Mouse (Mus musculus) hindbrain, postnatal 0 days (tissue): ENCODE results near the gene Sncg. TPM values are rescaled to one million over a fixed set of nuclear protein-coding genes. Genes with fewer than 3 reads are reported as not detected.
"Not testable (repeated sequence)": the region's sequence is repeated elsewhere in the genome, so short reads cannot be mapped to it uniquely, and the experiment has no call there.

ENCODE experiments used
- ATAC-seq: fragments of 200-750 bp; cut with Nextera tagmentation; 2 replicates; pipeline ENCODE4 v1.8.0; 2017; ENCODE audit warnings: mild to moderate bottlenecking, moderate TSS enrichment, moderate library complexity
- DNase-seq: peaks from one replicate; pipeline ENCODE4 v3.0.0-alpha.2; 2015; ENCODE audit warnings: low spot score
- H3K27ac ChIP-seq: fragments of 300-500 bp; sonication (generic); 2 replicates; pipeline ENCODE4 v1.5.1; 2014; ENCODE audit warnings: mild to moderate bottlenecking
- H3K27me3 ChIP-seq: fragments of 300-500 bp; sonication (generic); 2 replicates; pipeline ENCODE4 v1.6.1; 2014; ENCODE audit warnings: low read length, mixed read lengths; ENCODE audit not compliant: insufficient read depth
- H3K36me3 ChIP-seq: fragments of 300-500 bp; sonication (generic); 2 replicates; pipeline ENCODE4 v1.6.1; 2014; ENCODE audit warnings: low read length, mixed read lengths; ENCODE audit not compliant: insufficient read depth
- H3K4me1 ChIP-seq: fragments of 300-500 bp; sonication (generic); 2 replicates; pipeline ENCODE4 v1.6.1; 2014; ENCODE audit warnings: antibody characterized with exemption, low read length, mixed read lengths; ENCODE audit not compliant: insufficient read depth
- H3K4me2 ChIP-seq: fragments of 300-500 bp; sonication (generic); 2 replicates; pipeline ENCODE4 v1.6.1; 2014; ENCODE audit warnings: low read depth, mild to moderate bottlenecking, low read length, moderate library complexity, mixed read lengths
- H3K4me3 ChIP-seq: fragments of 300-500 bp; sonication (generic); 2 replicates; pipeline ENCODE4 v1.5.1; 2014; ENCODE audit warnings: low read length
- H3K9ac ChIP-seq: fragments of 300-500 bp; sonication (generic); replicated peaks from 2 replicates; pipeline ENCODE4 v1.6.1; 2014; ENCODE audit warnings: mild to moderate bottlenecking, low read length, moderate library complexity, mixed read lengths
- H3K9me3 ChIP-seq: fragments of 300-500 bp; sonication (generic); 2 replicates; pipeline ENCODE4 v1.6.1; 2016; ENCODE audit warnings: low read length, mixed read lengths
- CTCF ChIP-seq: IDR thresholded peaks from 2 replicates; pipeline ENCODE4 v1.5.1; 2016; ENCODE audit warnings: antibody characterized with exemption, control low read depth, low read depth
- WGBS: fragments of 180-500 bp; shearing (Covaris S2); extraction: QIAGEN DNeasy Blood & Tissue Kit; methylation state at CpG from one replicate; pipeline ENCODE4 v1.1.7; 2014; 5-methylcytosine and 5-hydroxymethylcytosine counted together
- polyA plus RNA-seq: library from polyadenylated mRNA; unstranded; fragments of >200 nt; fragmentation: Nextera tagmentation; extraction: Ambion mirVana; gene quantifications from 2 replicates; pipeline ENCODE4 v1.2.1, GENCODE M21; 2015
- total RNA-seq: library from RNA; depleted of rRNA; stranded (reverse); fragments of >200 nt; gene quantifications from 2 replicates; pipeline ENCODE4 v1.2.3, GENCODE M21; 2014; rRNA removed

The Sncg gene
- total RNA-seq (49.5 and 65.3 TPM in 2 replicates), polyA plus RNA-seq (164 and 165 TPM in 2 replicates)

DNA sequence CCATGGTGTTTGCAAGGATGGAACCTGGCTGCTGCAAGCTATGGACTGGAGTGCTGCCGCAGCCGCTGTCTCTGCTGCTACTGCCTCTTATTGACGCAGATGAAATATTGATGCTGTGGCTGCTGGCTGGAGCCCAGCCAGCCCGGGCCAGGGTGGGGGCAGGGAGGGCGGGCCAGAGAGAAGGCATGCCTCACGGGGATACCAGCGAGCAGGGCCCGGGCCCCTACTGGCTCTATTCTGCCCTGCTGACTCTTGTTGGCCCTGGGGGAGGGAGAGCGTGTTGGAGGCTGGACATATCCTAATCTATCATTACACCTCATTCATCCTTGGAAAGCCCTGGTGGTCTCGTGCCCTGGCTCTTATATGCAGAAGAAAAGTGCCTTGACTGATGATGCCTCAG is at the start of gene Sncg:
TSS of gene Sncg (minus strand) at position 213 of the 400 bp plus-strand sequence.
- Histone ChIP-seq H3K27me3 (no peaks in the 10 kb centered on the region), H3K36me3 (no peaks in the 10 kb centered on the region), H3K4me1 (no peaks in the 10 kb centered on the region; the same call in 1 of the 2 replicates), H3K27ac (no peak within 1 kb of the TSS), H3K9me3 (no peaks in the 10 kb centered on the region), H3K9ac (no peak within 1 kb of the TSS), H3K4me2 (no peak within 1 kb of the TSS), H3K4me3 (no peak within 1 kb of the TSS)
- ATAC-seq (peak; percentile 33; the same call in 1 of the 2 replicates), DNase-seq (peak; percentile 48)
- no peak for TF ChIP-seq CTCF
- 21% methylated on average over 10 of the region's 10 CpGs for WGBS

GRCm38 (mm10) chr14:34421078-34421477 is 46.5 kb upstream of the Sncg start:
- Histone ChIP-seq H3K4me3 (no peak overlapping the region), H3K4me1 (no peaks in the 10 kb centered on the region), H3K27ac (no peak overlapping the region), H3K36me3 (peaks cover 16% of the 10 kb centered on the region; the same call in 1 of the 2 replicates), H3K27me3 (no peaks in the 10 kb centered on the region), H3K9me3 (no peaks in the 10 kb centered on the region), H3K4me2 (no peak overlapping the region), H3K9ac (no peak overlapping the region)
- no peak for TF ChIP-seq CTCF
- ATAC-seq (no peak), DNase-seq (no peak)
- 95% methylated on average over 1 of the region's 1 CpGs for WGBS

DNA sequence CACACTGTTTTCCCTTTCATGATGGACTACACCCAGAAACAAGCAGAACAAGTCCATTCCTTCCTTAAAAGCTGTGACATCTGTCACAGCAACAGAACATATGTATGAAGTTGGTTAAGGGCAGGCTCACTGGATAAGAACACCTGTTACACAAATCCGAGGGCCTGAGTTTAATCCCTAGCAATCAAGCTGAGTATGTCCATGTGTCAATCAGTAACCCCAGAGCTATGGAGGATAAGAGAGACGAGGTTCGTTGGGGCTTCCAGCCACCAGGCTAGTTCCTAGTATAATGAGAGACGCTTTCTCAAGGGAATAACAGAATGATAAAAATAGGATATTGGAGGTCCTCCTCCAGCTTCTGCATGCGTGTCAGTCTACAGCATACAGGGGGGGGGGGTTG is 42.9 kb upstream of the Sncg start:
- no peak overlapping the region for H3K4me2 ChIP-seq
- peaks cover 15% of the 10 kb centered on the region; the same call in 1 of the 2 replicates for H3K36me3 ChIP-seq
- no peaks in the 10 kb centered on the region for H3K27me3 ChIP-seq
- ATAC-seq = no peak
- H3K9me3 ChIP-seq = no peaks in the 10 kb centered on the region
- no peak for TF ChIP-seq CTCF
- H3K4me3 ChIP-seq = no peak overlapping the region
- WGBS = 71% methylated on average over 5 of the region's 5 CpGs
- H3K9ac ChIP-seq = no peak overlapping the region
- DNase-seq = no peak
- H3K27ac ChIP-seq = no peak overlapping the region
- no peaks in the 10 kb centered on the region for H3K4me1 ChIP-seq

- not testable (repeated sequence) for H3K27ac ChIP-seq, ATAC-seq, H3K4me1 ChIP-seq, H3K27me3 ChIP-seq, H3K9ac ChIP-seq, H3K4me3 ChIP-seq, H3K4me2 ChIP-seq, H3K9me3 ChIP-seq, DNase-seq
- H3K36me3 ChIP-seq = peaks cover 15% of the 10 kb centered on the region; the same call in 1 of the 2 replicates
- WGBS = 97% methylated on average over 4 of the region's 4 CpGs
Measured at GRCm38 (mm10) chr14:34416946-34417345, 42.4 kb upstream of the Sncg start.

GRCm38 (mm10) chr14:34412164-34412896 is 37.7 kb upstream of the Sncg start:
- Histone ChIP-seq H3K4me3 (no peak overlapping the region), H3K27ac (no peak overlapping the region), H3K4me2 (no peak overlapping the region), H3K9me3 (no peaks in the 10 kb centered on the region), H3K27me3 (no peaks in the 10 kb centered on the region), H3K36me3 (peaks cover 23% of the 10 kb centered on the region; the same call in 1 of the 2 replicates), H3K9ac (no peak overlapping the region), H3K4me1 (no peaks in the 10 kb centered on the region)
- DNase-seq (no peak), ATAC-seq (no peak)
- TF ChIP-seq CTCF = no peak
- WGBS = 87% methylated on average over 7 of the region's 7 CpGs

GRCm38 (mm10) chr14:34410716-34411115 is 36.1 kb upstream of the Sncg start:
- no peak overlapping the region for H3K9ac ChIP-seq
- WGBS = 90% methylated on average over 6 of the region's 6 CpGs
- no peak for ATAC-seq
- H3K4me1 ChIP-seq = no peaks in the 10 kb centered on the region
- H3K27me3 ChIP-seq = no peaks in the 10 kb centered on the region
- H3K4me3 ChIP-seq = no peak overlapping the region
- no peak overlapping the region for H3K27ac ChIP-seq
- no peak for TF ChIP-seq CTCF
- H3K36me3 ChIP-seq = peaks cover 25% of the 10 kb centered on the region; the same call in 1 of the 2 replicates
- H3K9me3 ChIP-seq = no peaks in the 10 kb centered on the region
- H3K4me2 ChIP-seq = no peak overlapping the region
- no peak for DNase-seq

DNA sequence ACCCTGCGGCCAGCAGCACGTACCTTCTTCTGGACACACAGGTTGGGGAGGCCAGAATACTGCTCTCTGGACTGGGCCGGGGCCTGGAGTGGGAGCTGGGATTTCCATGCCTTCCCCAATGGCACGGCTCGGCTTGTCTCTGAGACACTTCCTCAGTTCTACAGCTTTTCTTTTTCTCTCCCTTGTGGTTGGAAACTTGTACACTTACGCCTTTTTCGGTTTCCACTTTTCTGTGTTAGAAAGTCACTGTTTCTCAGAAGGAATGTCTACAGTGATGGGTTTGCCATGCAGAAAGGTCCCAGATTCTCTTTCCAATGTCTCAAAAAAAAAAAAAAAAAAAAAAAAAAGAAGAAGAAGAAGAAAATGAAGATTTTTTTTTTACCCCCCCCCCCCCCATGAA is 28.8 kb upstream of the Sncg start:
- no peak for TF ChIP-seq CTCF
- Histone ChIP-seq H3K9me3 (no peaks in the 10 kb centered on the region), H3K4me3 (no peak overlapping the region), H3K4me2 (no peak overlapping the region), H3K36me3 (0 out of 2 replicates have a peak, but pooled peaks cover 10% of the 10 kb centered on the region), H3K9ac (no peak overlapping the region), H3K4me1 (no peaks in the 10 kb centered on the region), H3K27ac (no peak overlapping the region), H3K27me3 (no peaks in the 10 kb centered on the region)
- 97% methylated on average over 7 of the region's 7 CpGs for WGBS
- DNase-seq (no peak), ATAC-seq (no peak)
